Mouse (Mus musculus) embryonic facial prominence, embryonic 13.5 days (tissue): Measurements from ENCODE around the gene Csmd2. TPM values are rescaled to one million over a fixed set of nuclear protein-coding genes. Genes with fewer than 3 reads are reported as not detected.

Source experiments
- ATAC-seq: fragments of 200-750 bp; cut with Nextera tagmentation; 2 replicates; pipeline ENCODE4 v1.8.0; 2017; ENCODE audit warnings: low read depth; ENCODE audit not compliant: insufficient number of reproducible peaks, insufficient read depth, low FRiP score, low TSS enrichment
- H3K27ac ChIP-seq: fragments of 300-500 bp; sonication (generic); 2 replicates; pipeline ENCODE4 v1.5.1; 2015; ENCODE audit warnings: moderate library complexity, mild to moderate bottlenecking, inconsistent platforms
- H3K27me3 ChIP-seq: fragments of 300-500 bp; sonication (generic); 2 replicates; pipeline ENCODE4 v1.6.1; 2015; ENCODE audit warnings: mild to moderate bottlenecking, inconsistent platforms
- H3K36me3 ChIP-seq: fragments of 300-500 bp; sonication (generic); 2 replicates; pipeline ENCODE4 v1.6.1; 2015; ENCODE audit warnings: mild to moderate bottlenecking, inconsistent platforms
- H3K4me1 ChIP-seq: fragments of 300-500 bp; sonication (generic); 2 replicates; pipeline ENCODE4 v1.6.1; 2015; ENCODE audit warnings: inconsistent platforms
- H3K4me2 ChIP-seq: fragments of 300-500 bp; sonication (generic); 2 replicates; pipeline ENCODE4 v1.6.1; 2015; ENCODE audit warnings: moderate library complexity, mild to moderate bottlenecking, inconsistent platforms
- H3K4me3 ChIP-seq: fragments of 300-500 bp; sonication (generic); 2 replicates; pipeline ENCODE4 v1.5.1; 2015; ENCODE audit warnings: mild to moderate bottlenecking, inconsistent platforms
- H3K9ac ChIP-seq: fragments of 300-500 bp; sonication (generic); 2 replicates; pipeline ENCODE4 v1.6.1; 2015; ENCODE audit warnings: mild to moderate bottlenecking, inconsistent platforms
- H3K9me3 ChIP-seq: fragments of 300-500 bp; sonication (generic); 2 replicates; pipeline ENCODE4 v1.6.1; 2016; ENCODE audit warnings: inconsistent platforms
- WGBS: fragments of 180-500 bp; shearing (Covaris S2); methylation state at CpG from one replicate; pipeline ENCODE4 v1.1.7; 2015; ENCODE audit warnings: mixed read lengths; 5-methylcytosine and 5-hydroxymethylcytosine counted together
- polyA plus RNA-seq: library from polyadenylated mRNA; unstranded; fragments of >200 nt; fragmentation: Nextera tagmentation; extraction: Ambion mirVana; gene quantifications from 2 replicates; pipeline ENCODE4 v1.2.1, GENCODE M21; 2015

Gene Csmd2
- polyA plus RNA-seq, 1 experiment from 2014 or later: 0.34 TPM

GRCm38 (mm10) chr4:128269261-128269875 lies 281.7 kb downstream of the Csmd2 start:
- Histone ChIP-seq H3K4me2 (no peak overlapping the region), H3K27ac (no peak overlapping the region), H3K4me3 (no peak overlapping the region), H3K4me1 (peaks cover 18% of the 10 kb centered on the region), H3K27me3 (no peaks in the 10 kb centered on the region), H3K9ac (no peak overlapping the region), H3K9me3 (no peaks in the 10 kb centered on the region), H3K36me3 (no peaks in the 10 kb centered on the region)
- WGBS: 81% methylated on average over 9 of the region's 9 CpGs
- no peak for ATAC-seq

GRCm38 (mm10) chr4:128270177-128270576 lies 282.5 kb downstream of the Csmd2 start:
- Histone ChIP-seq H3K27me3 (no peaks in the 10 kb centered on the region), H3K27ac (no peak overlapping the region), H3K4me3 (no peak overlapping the region), H3K36me3 (no peaks in the 10 kb centered on the region), H3K4me1 (peaks cover 18% of the 10 kb centered on the region), H3K9me3 (no peaks in the 10 kb centered on the region), H3K9ac (no peak overlapping the region), H3K4me2 (no peak overlapping the region)
- WGBS: 37% methylated on average over 10 of the region's 10 CpGs
- ATAC-seq: no peak

GRCm38 (mm10) chr4:128270931-128271330 lies 283.3 kb downstream of the Csmd2 start:
- H3K36me3 ChIP-seq: no peaks in the 10 kb centered on the region
- H3K4me1 ChIP-seq: peaks cover 18% of the 10 kb centered on the region
- H3K4me2 ChIP-seq: no peak overlapping the region
- no peak overlapping the region for H3K27ac ChIP-seq
- ATAC-seq: no peak
- H3K9me3 ChIP-seq: no peaks in the 10 kb centered on the region
- H3K9ac ChIP-seq: no peak overlapping the region
- H3K4me3 ChIP-seq: no peak overlapping the region
- H3K27me3 ChIP-seq: no peaks in the 10 kb centered on the region
- 60% methylated on average over 19 of the region's 19 CpGs for WGBS

- H3K36me3 ChIP-seq: no peaks in the 10 kb centered on the region
- no peak overlapping the region for H3K4me3 ChIP-seq
- ATAC-seq: no peak
- no peak overlapping the region for H3K27ac ChIP-seq
- whole genome bisulfite sequencing: 63% methylated on average over 6 of the region's 6 CpGs
- H3K27me3 ChIP-seq: no peaks in the 10 kb centered on the region
- no peak overlapping the region for H3K9ac ChIP-seq
- H3K4me1 ChIP-seq: peaks cover 18% of the 10 kb centered on the region
- no peak overlapping the region for H3K4me2 ChIP-seq
- H3K9me3 ChIP-seq: no peaks in the 10 kb centered on the region
Observed at GRCm38 (mm10) chr4:128272501-128272900, 284.8 kb downstream of the Csmd2 start.

- no peaks in the 10 kb centered on the region for H3K36me3 ChIP-seq
- no peaks in the 10 kb centered on the region for H3K9me3 ChIP-seq
- H3K27me3 ChIP-seq: no peaks in the 10 kb centered on the region
- H3K4me2 ChIP-seq: no peak overlapping the region
- H3K4me1 ChIP-seq: peaks cover 18% of the 10 kb centered on the region
- no peak overlapping the region for H3K4me3 ChIP-seq
- no peak overlapping the region for H3K9ac ChIP-seq
- no peak overlapping the region for H3K27ac ChIP-seq
- 72% methylated on average over 11 of the region's 11 CpGs for WGBS
- ATAC-seq: 0 out of 2 replicates have a peak, but pooled peaks have one; percentile 10
Observed at GRCm38 (mm10) chr4:128273146-128273545, 285.5 kb downstream of the Csmd2 start.

GRCm38 (mm10) chr4:128275116-128275515 lies 287.5 kb downstream of the Csmd2 start:
- Histone ChIP-seq H3K4me1 (peaks cover 11% of the 10 kb centered on the region), H3K4me2 (no peak overlapping the region), H3K27me3 (no peaks in the 10 kb centered on the region), H3K9me3 (no peaks in the 10 kb centered on the region), H3K4me3 (no peak overlapping the region), H3K27ac (no peak overlapping the region), H3K9ac (no peak overlapping the region), H3K36me3 (no peaks in the 10 kb centered on the region)
- 84% methylated on average over 5 of the region's 5 CpGs for WGBS
- no peak for ATAC-seq

- H3K4me2 ChIP-seq: no peak overlapping the region
- H3K9ac ChIP-seq: no peak overlapping the region
- no peaks in the 10 kb centered on the region for H3K9me3 ChIP-seq
- H3K27ac ChIP-seq: no peak overlapping the region
- H3K4me1 ChIP-seq: peaks cover 6% of the 10 kb centered on the region
- no peak for ATAC-seq
- no peaks in the 10 kb centered on the region for H3K27me3 ChIP-seq
- 69% methylated on average over 6 of the region's 6 CpGs for WGBS
- no peak overlapping the region for H3K4me3 ChIP-seq
- no peaks in the 10 kb centered on the region for H3K36me3 ChIP-seq
Observed at GRCm38 (mm10) chr4:128275586-128275985, 287.9 kb downstream of the Csmd2 start.

GRCm38 (mm10) chr4:128285009-128285408 lies 297.4 kb downstream of the Csmd2 start:
- H3K4me2 ChIP-seq: no peak overlapping the region
- H3K27me3 ChIP-seq: no peaks in the 10 kb centered on the region
- 61% methylated on average over 1 of the region's 1 CpGs for WGBS
- H3K4me1 ChIP-seq: no peaks in the 10 kb centered on the region
- H3K9me3 ChIP-seq: no peaks in the 10 kb centered on the region
- H3K27ac ChIP-seq: no peak overlapping the region
- no peak overlapping the region for H3K4me3 ChIP-seq
- no peak for ATAC-seq
- no peak overlapping the region for H3K9ac ChIP-seq
- no peaks in the 10 kb centered on the region for H3K36me3 ChIP-seq

- ATAC-seq: no peak
- WGBS: 78% methylated on average over 7 of the region's 7 CpGs
- no peaks in the 10 kb centered on the region for H3K9me3 ChIP-seq
- H3K27me3 ChIP-seq: 0 out of 2 replicates have a peak, but pooled peaks cover 3% of the 10 kb centered on the region
- H3K27ac ChIP-seq: no peak overlapping the region
- H3K36me3 ChIP-seq: no peaks in the 10 kb centered on the region
- no peaks in the 10 kb centered on the region for H3K4me1 ChIP-seq
- H3K4me3 ChIP-seq: no peak overlapping the region
- H3K4me2 ChIP-seq: no peak overlapping the region
- H3K9ac ChIP-seq: no peak overlapping the region
Observed at GRCm38 (mm10) chr4:128288095-128288494, 300.4 kb downstream of the Csmd2 start.

GRCm38 (mm10) chr4:128304049-128304448 lies 316.4 kb downstream of the Csmd2 start:
- Histone ChIP-seq H3K27me3 (no peaks in the 10 kb centered on the region), H3K36me3 (no peaks in the 10 kb centered on the region), H3K4me1 (no peaks in the 10 kb centered on the region), H3K9me3 (no peaks in the 10 kb centered on the region), H3K4me2 (no peak overlapping the region), H3K9ac (no peak overlapping the region), H3K27ac (no peak overlapping the region), H3K4me3 (no peak overlapping the region)
- no peak for ATAC-seq
- WGBS: 84% methylated on average over 8 of the region's 8 CpGs

- WGBS: 92% methylated on average over 8 of the region's 8 CpGs
- no peak overlapping the region for H3K4me3 ChIP-seq
- H3K27ac ChIP-seq: no peak overlapping the region
- H3K9ac ChIP-seq: no peak overlapping the region
- H3K4me1 ChIP-seq: no peaks in the 10 kb centered on the region
- no peaks in the 10 kb centered on the region for H3K36me3 ChIP-seq
- H3K27me3 ChIP-seq: no peaks in the 10 kb centered on the region
- H3K9me3 ChIP-seq: no peaks in the 10 kb centered on the region
- no peak overlapping the region for H3K4me2 ChIP-seq
- ATAC-seq: no peak
Observed at GRCm38 (mm10) chr4:128306011-128306410, 318.4 kb downstream of the Csmd2 start.

- Histone ChIP-seq H3K9ac (no peak overlapping the region), H3K9me3 (no peaks in the 10 kb centered on the region), H3K4me1 (no peaks in the 10 kb centered on the region), H3K4me3 (no peak overlapping the region), H3K4me2 (no peak overlapping the region), H3K36me3 (no peaks in the 10 kb centered on the region), H3K27me3 (no peaks in the 10 kb centered on the region), H3K27ac (no peak overlapping the region)
- ATAC-seq: no peak
- 71% methylated on average over 5 of the region's 5 CpGs for WGBS
Observed at GRCm38 (mm10) chr4:128315328-128315727, 327.7 kb downstream of the Csmd2 start.
